Mouse (Mus musculus): ENCODE results near the gene Nfkbia. TPM values are rescaled to one million over a fixed set of nuclear protein-coding genes. Genes with fewer than 3 reads are reported as not detected.

Gene Nfkbia
- 128 TPM for polyA plus RNA-seq (2015; fragmentation: Illumina TruSeq; extraction: RNeasy Lipid Tissue Mini Kit (QIAGEN cat#74804); ENCODE audit: insufficient read depth, low replicate concordance)

DNA sequence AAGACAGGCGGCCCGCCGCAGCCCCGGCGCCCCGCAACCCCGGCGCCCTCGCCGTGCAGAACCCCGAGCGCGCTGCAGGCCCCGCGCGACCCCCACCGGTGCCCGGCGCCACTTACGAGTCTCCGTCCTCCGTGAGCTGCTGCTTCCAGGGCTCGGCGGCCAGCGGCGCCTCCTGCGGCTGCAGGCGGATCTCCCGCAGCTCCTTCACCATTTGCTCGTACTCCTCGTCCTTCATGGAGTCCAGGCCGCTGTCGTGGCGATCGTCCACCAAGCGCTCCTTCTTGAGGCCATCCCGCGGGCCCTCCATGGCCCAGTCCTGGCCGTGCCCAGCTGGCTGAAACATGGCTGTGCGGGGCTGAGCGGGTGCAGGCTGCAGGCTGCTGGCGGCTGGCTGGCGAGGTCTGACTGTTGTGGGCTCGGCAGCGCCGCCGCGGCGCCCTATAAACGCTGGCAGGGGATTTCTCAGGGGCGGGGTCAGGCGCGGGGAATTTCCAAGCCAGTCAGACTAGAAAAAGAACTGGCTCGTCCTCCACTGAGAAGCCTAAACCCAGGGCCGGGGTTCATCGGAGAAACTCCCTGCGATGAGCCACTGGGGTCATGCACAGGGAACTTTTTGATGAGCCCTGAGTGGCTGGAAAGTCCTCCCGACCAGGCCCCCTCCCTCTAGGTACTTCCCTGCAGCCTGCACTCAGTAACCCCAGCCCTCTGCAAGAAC lies at the start of gene Nfkbia:
Gene Nfkbia, minus strand, starts transcription at position 464 of the 715 bp plus-strand sequence.

Other genes starting within 250 kb of the Nfkbia start
- gene 1110008L16Rik, start 193.1 kb downstream of the Nfkbia start, polyA plus RNA-seq (2015; fragmentation: Illumina TruSeq; extraction: RNeasy Lipid Tissue Mini Kit (QIAGEN cat#74804); ENCODE audit: insufficient read depth, low replicate concordance) = 10.6 TPM
- 21.0 TPM for gene Ppp2r3c, start 189.6 kb downstream of the Nfkbia start, polyA plus RNA-seq (2015; fragmentation: Illumina TruSeq; extraction: RNeasy Lipid Tissue Mini Kit (QIAGEN cat#74804); ENCODE audit: insufficient read depth, low replicate concordance)
- 275 TPM for gene Psma6, start 108.4 kb downstream of the Nfkbia start, polyA plus RNA-seq (2015; fragmentation: Illumina TruSeq; extraction: RNeasy Lipid Tissue Mini Kit (QIAGEN cat#74804); ENCODE audit: insufficient read depth, low replicate concordance)
- not detected for gene Aldoart2, start 72.6 kb upstream of the Nfkbia start, polyA plus RNA-seq (2015; fragmentation: Illumina TruSeq; extraction: RNeasy Lipid Tissue Mini Kit (QIAGEN cat#74804); ENCODE audit: insufficient read depth, low replicate concordance)
- not detected for gene Insm2, start 106.8 kb upstream of the Nfkbia start, polyA plus RNA-seq (2015; fragmentation: Illumina TruSeq; extraction: RNeasy Lipid Tissue Mini Kit (QIAGEN cat#74804); ENCODE audit: insufficient read depth, low replicate concordance)